Mouse (Mus musculus): ENCODE results near the gene Pcyox1. TPM values are rescaled to one million over a fixed set of nuclear protein-coding genes. Genes with fewer than 3 reads are reported as not detected.
A peak's percentile ranks its signal among the peaks of the same experiment; 100 is the strongest.

Pcyox1 gene
- 69.6 and 80.4 TPM in 2 replicates for polyA plus RNA-seq (2015; fragmentation: Nextera tagmentation; extraction: Ambion mirVana)

DNA sequence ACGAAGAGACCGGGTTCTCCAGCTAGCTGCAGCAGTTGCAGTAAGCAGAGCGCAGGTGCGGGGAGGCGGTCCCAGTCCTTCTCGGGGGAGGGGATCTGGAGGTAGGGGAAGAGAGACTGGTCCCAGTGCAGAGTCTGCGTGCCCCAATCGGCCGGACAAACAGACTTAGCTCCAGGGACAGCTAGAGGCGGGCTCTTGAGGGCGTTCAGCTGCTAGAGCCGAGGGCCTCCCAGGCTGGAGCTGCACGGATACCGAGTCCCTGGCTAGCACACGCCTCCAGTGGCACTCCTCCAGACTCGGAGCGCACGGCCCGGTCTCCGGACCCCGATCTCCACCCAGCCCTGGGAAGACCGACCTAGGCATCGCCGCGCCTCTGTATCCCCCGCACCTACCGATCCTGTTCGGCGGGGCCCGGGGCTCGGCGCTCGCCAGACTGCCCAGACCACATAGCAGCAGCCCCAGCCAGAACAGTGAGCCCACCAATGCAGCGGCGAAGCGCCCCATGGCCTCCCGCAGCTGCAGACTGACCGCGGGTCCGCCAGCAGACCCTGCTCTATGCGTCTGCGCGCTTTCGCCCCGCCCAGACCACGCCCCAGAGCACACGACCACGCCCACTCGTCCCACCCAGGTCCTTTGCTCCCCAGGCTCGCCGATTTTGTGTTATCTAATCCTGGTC, at the start of gene Pcyox1:
Gene Pcyox1 (minus strand): TSS at position 574 of the 676 bp plus-strand sequence.
- TF ChIP-seq CTCF (IDR thresholded peaks at IDR 0.05; ENCODE audit: low read depth) (no peak), EP300 (IDR thresholded peaks at IDR 0.05; ENCODE audit: low read depth) (no peak)
- Histone ChIP-seq H3K4me1 (ENCODE audit: insufficient read depth) (peaks cover 28% of the 10 kb centered on the region), H3K9me3 (ENCODE audit: low read length) (no peaks in the 10 kb centered on the region), H3K27ac (ENCODE audit: low read depth) (peak within 1 kb of the TSS; percentile 95), H3K9ac (replicated peaks) (peak within 1 kb of the TSS; percentile 92), H3K4me3 (ENCODE audit: low read depth, low read length) (peak within 1 kb of the TSS; percentile 98), H3K4me2 (ENCODE audit: low read depth, low read length) (peak within 1 kb of the TSS; percentile 87), H3K27me3 (ENCODE audit: insufficient read depth, low read length) (no peaks in the 10 kb centered on the region), H3K36me3 (replicated peaks; ENCODE audit: insufficient read depth, low read length) (peaks cover 6% of the 10 kb centered on the region)
- ATAC-seq = peak; percentile 88
- DNase-seq = peak; percentile 90
- WGBS (ENCODE audit: insufficient replicate concordance) = under 1% methylated on average over 51 of the region's 51 CpGs

DNA sequence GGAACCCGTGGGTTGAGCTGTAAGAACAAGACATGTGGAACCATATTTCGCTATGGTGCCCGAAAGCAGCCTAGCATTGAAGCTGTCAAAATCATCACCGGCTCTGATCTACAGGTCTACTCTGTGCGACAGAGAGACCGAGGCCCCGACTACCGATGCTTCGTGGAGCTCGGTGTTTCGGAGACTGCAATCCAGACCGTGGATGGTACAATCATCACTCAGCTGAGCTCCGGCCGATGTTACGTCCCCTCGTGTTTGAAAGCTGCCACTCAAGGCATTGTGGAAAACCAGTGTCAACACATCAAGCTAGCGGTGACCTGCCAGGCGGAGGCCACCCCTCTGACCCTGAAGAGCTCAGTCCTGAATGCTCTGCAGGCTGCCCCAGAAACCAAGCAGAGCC, 48.6 kb upstream of the Pcyox1 start:
- H3K4me3 ChIP-seq (ENCODE audit: low read depth, low read length) = no peak overlapping the region
- peaks cover 44% of the 10 kb centered on the region for H3K36me3 ChIP-seq (replicated peaks; ENCODE audit: insufficient read depth, low read length)
- H3K27ac ChIP-seq (ENCODE audit: low read depth) = no peak overlapping the region
- H3K27me3 ChIP-seq (ENCODE audit: insufficient read depth, low read length) = no peaks in the 10 kb centered on the region
- H3K9me3 ChIP-seq (ENCODE audit: low read length) = no peaks in the 10 kb centered on the region
- no peak for TF ChIP-seq EP300 (IDR thresholded peaks at IDR 0.05; ENCODE audit: low read depth)
- no peak for TF ChIP-seq CTCF (IDR thresholded peaks at IDR 0.05; ENCODE audit: low read depth)
- H3K4me1 ChIP-seq (ENCODE audit: insufficient read depth) = no peaks in the 10 kb centered on the region
- WGBS (ENCODE audit: insufficient replicate concordance) = 90% methylated on average over 18 of the region's 18 CpGs
- no peak overlapping the region for H3K9ac ChIP-seq (replicated peaks)
- ATAC-seq (no peak), DNase-seq (no peak)
- no peak overlapping the region for H3K4me2 ChIP-seq (ENCODE audit: low read depth, low read length)

DNA sequence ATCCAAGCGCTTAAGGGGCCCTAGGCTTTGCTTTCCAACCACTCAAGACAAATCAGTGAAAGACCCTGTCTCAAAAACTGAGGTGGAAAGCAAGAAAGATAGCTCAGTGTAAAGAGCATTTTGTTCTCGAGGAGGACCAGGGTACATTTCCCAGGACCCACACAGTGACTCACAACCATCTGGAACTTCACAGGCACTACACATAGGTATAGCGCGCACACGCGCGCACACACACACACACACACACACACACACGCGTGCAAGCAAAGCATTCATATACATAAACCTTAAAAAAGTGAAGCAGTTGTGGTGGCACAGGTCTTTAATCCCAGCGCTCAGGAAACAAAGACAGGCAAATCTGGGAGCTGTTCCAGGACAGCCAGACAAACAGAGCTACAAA, 44.6 kb upstream of the Pcyox1 start:
- H3K4me1 ChIP-seq (ENCODE audit: insufficient read depth) = peaks cover 10% of the 10 kb centered on the region
- ATAC-seq = no peak
- H3K27ac ChIP-seq (ENCODE audit: low read depth) = no peak overlapping the region
- no peak for DNase-seq
- H3K9ac ChIP-seq (replicated peaks) = no peak overlapping the region
- H3K4me2 ChIP-seq (ENCODE audit: low read depth, low read length) = no peak overlapping the region
- no peaks in the 10 kb centered on the region for H3K9me3 ChIP-seq (ENCODE audit: low read length)
- peaks cover 21% of the 10 kb centered on the region for H3K36me3 ChIP-seq (replicated peaks; ENCODE audit: insufficient read depth, low read length)
- H3K27me3 ChIP-seq (ENCODE audit: insufficient read depth, low read length) = no peaks in the 10 kb centered on the region
- no peak for TF ChIP-seq CTCF (IDR thresholded peaks at IDR 0.05; ENCODE audit: low read depth)
- no peak for TF ChIP-seq EP300 (IDR thresholded peaks at IDR 0.05; ENCODE audit: low read depth)
- WGBS (ENCODE audit: insufficient replicate concordance) = 91% methylated on average over 10 of the region's 10 CpGs
- H3K4me3 ChIP-seq (ENCODE audit: low read depth, low read length) = no peak overlapping the region

DNA sequence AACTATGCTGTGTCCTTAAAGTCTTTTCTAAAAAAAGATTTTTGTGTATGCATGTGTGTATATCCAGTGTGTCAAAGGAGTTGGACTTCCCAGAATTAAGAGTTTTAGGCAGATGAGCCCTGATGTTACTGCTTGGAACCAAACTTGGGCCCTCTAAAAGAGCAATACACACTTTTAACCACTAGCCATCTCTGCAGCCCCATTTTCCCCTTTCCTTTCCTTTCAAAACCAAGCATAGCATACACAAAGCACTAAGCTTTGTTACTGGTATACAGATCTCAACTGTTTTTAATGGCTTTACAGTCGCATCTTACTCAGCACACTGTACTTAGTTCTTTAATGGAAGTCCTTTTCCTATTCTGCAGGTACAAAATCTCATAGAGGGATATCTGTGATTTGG, 42.6 kb upstream of the Pcyox1 start:
- H3K4me3 ChIP-seq (ENCODE audit: low read depth, low read length) = peak overlapping the region; percentile 70
- DNase-seq = no peak
- peaks cover 13% of the 10 kb centered on the region for H3K36me3 ChIP-seq (replicated peaks; ENCODE audit: insufficient read depth, low read length)
- no peaks in the 10 kb centered on the region for H3K9me3 ChIP-seq (ENCODE audit: low read length)
- peak overlapping the region; percentile 72 for H3K4me2 ChIP-seq (ENCODE audit: low read depth, low read length)
- H3K4me1 ChIP-seq (ENCODE audit: insufficient read depth) = peaks cover 10% of the 10 kb centered on the region
- WGBS (ENCODE audit: insufficient replicate concordance) = 82% methylated on average over 1 of the region's 1 CpGs
- H3K9ac ChIP-seq (replicated peaks) = peak overlapping the region; percentile 91
- no peaks in the 10 kb centered on the region for H3K27me3 ChIP-seq (ENCODE audit: insufficient read depth, low read length)
- ATAC-seq = no peak
- peak overlapping the region; percentile 99; the same call in 1 of the 2 replicates for H3K27ac ChIP-seq (ENCODE audit: low read depth)
- TF ChIP-seq EP300 (IDR thresholded peaks at IDR 0.05; ENCODE audit: low read depth) (no peak), CTCF (IDR thresholded peaks at IDR 0.05; ENCODE audit: low read depth) (no peak)

DNA sequence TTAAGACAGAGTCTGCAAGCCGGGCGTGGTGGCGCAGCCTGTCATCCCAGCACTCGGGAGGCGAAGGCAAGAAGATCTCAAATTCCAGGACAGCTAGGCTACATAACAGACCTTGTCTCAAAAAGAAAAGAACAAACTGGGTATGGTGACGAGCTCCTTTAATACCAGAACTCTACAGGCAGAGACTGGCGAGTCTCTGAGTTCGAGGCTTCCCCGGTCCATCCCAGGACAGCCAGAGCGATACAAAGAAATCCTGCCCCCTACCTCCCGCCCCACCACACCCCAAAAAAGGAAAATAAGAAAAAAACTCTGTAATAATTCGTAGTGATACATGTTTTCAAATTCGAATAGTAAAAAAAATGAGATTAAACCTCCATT, 42.2 kb upstream of the Pcyox1 start:
- Histone ChIP-seq H3K27me3 (ENCODE audit: insufficient read depth, low read length) (no peaks in the 10 kb centered on the region), H3K4me3 (ENCODE audit: low read depth, low read length) (peak overlapping the region; percentile 70), H3K9me3 (ENCODE audit: low read length) (no peaks in the 10 kb centered on the region), H3K4me2 (ENCODE audit: low read depth, low read length) (peak overlapping the region; percentile 72), H3K36me3 (replicated peaks; ENCODE audit: insufficient read depth, low read length) (peaks cover 12% of the 10 kb centered on the region), H3K27ac (ENCODE audit: low read depth) (peak overlapping the region; percentile 99), H3K9ac (replicated peaks) (peak overlapping the region; percentile 91), H3K4me1 (ENCODE audit: insufficient read depth) (peaks cover 10% of the 10 kb centered on the region)
- no peak for TF ChIP-seq CTCF (IDR thresholded peaks at IDR 0.05; ENCODE audit: low read depth)
- no peak for TF ChIP-seq EP300 (IDR thresholded peaks at IDR 0.05; ENCODE audit: low read depth)
- 2% methylated on average over 13 of the region's 13 CpGs for WGBS (ENCODE audit: insufficient replicate concordance)
- DNase-seq (no peak), ATAC-seq (no peak)

DNA sequence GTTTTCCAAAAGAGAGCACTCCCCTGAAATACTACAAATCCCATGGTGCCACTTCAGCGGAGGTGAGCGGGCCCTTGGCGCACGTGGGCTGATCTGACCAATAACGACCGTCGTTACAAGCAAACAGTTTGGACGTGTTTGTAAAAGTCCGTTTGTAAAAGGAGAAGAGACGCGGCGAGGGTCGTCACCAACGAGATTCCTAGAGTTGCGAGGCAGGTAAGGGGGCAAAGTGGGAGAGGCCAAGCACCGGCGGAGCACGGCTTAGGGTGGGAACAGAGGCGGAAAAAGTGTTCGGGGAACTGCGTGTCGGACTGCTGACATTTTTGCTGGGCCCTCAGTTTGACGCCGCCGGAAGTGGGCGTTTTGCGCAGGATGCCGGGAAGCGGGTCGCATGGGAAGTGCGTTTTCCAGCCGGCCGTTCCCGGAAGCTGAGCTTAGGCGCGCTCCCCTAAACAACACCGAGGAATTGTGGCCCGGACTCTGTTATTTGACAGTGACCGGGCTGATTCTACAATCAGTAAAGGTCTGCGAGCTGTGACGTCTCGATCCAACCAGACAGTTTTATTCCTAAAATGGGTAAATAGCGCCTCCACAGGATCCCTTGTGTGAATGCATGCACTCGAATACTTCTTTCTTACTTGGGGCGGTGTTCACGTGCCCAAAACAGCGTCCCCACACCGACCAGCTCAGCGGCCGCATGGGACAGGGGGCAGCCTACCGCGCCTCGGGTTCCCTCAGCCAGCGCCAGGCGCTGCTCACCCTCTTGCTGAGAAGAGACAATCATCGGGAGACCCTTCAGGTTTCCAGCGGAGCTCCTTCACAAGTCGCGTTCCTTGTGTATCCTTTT, 41.5 kb upstream of the Pcyox1 start, which contains the start of gene C87436:
Gene C87436 (plus strand): TSS at position 103 of the 847 bp plus-strand sequence.
- H3K27ac ChIP-seq (ENCODE audit: low read depth) = peak within 1 kb of the TSS; percentile 99
- H3K4me3 ChIP-seq (ENCODE audit: low read depth, low read length) = peak within 1 kb of the TSS; percentile 70
- no peaks in the 10 kb centered on the region for H3K9me3 ChIP-seq (ENCODE audit: low read length)
- peak within 1 kb of the TSS; percentile 72 for H3K4me2 ChIP-seq (ENCODE audit: low read depth, low read length)
- WGBS (ENCODE audit: insufficient replicate concordance) = under 1% methylated on average over 59 of the region's 59 CpGs
- peak; percentile 67; the same call in 1 of the 2 replicates for TF ChIP-seq EP300 (IDR thresholded peaks at IDR 0.05; ENCODE audit: low read depth)
- TF ChIP-seq CTCF (IDR thresholded peaks at IDR 0.05; ENCODE audit: low read depth) = peak; percentile 72
- DNase-seq = peak; percentile 95
- peak within 1 kb of the TSS; percentile 91 for H3K9ac ChIP-seq (replicated peaks)
- peak; percentile 94 for ATAC-seq
- H3K4me1 ChIP-seq (ENCODE audit: insufficient read depth) = peaks cover 10% of the 10 kb centered on the region
- H3K36me3 ChIP-seq (replicated peaks; ENCODE audit: insufficient read depth, low read length) = peaks cover 13% of the 10 kb centered on the region
- H3K27me3 ChIP-seq (ENCODE audit: insufficient read depth, low read length) = no peaks in the 10 kb centered on the region

Measured in liver, postnatal 0 days (tissue).